Mouse (Mus musculus): ENCODE data around the gene 9230104L09Rik. TPM values are rescaled to one million over a fixed set of nuclear protein-coding genes. Genes with fewer than 3 reads are reported as not detected.

The 9230104L09Rik gene
- polyA plus RNA-seq, 1 experiment from 2014 or later, result not detected

GRCm38 (mm10) chr2:148879199-148879598, 14.4 kb upstream of the 9230104L09Rik start:
- no peaks in the 10 kb centered on the region for H3K27me3 ChIP-seq (replicated peaks; ENCODE audit: control insufficient read depth, insufficient read depth, low read length)
- WGBS, result 75% methylated on average over 1 of the region's 1 CpGs
- no peaks in the 10 kb centered on the region for H3K36me3 ChIP-seq (ENCODE audit: control insufficient read depth, insufficient read depth, low read length)
- no peak overlapping the region for H3K9ac ChIP-seq (ENCODE audit: low read length)
- no peak for DNase-seq (ENCODE audit: low spot score)
- no peak overlapping the region for H3K4me2 ChIP-seq (ENCODE audit: low read length)
- peaks cover 2% of the 10 kb centered on the region for H3K4me1 ChIP-seq (ENCODE audit: control insufficient read depth, insufficient read depth, low read length)
- H3K4me3 ChIP-seq (ENCODE audit: low read depth, low read length), result no peak overlapping the region
- no peaks in the 10 kb centered on the region for H3K9me3 ChIP-seq (replicated peaks; ENCODE audit: control insufficient read depth, low read length)
- H3K27ac ChIP-seq (ENCODE audit: low read depth, low read length), result no peak overlapping the region
- no peak for ATAC-seq

GRCm38 (mm10) chr2:148878641-148879130, 13.8 kb upstream of the 9230104L09Rik start:
- no peak for ATAC-seq
- Histone ChIP-seq H3K36me3 (ENCODE audit: control insufficient read depth, insufficient read depth, low read length) (no peaks in the 10 kb centered on the region), H3K4me1 (ENCODE audit: control insufficient read depth, insufficient read depth, low read length) (peaks cover 8% of the 10 kb centered on the region), H3K4me3 (ENCODE audit: low read depth, low read length) (no peak overlapping the region), H3K27ac (ENCODE audit: low read depth, low read length) (no peak overlapping the region), H3K9me3 (replicated peaks; ENCODE audit: control insufficient read depth, low read length) (no peaks in the 10 kb centered on the region), H3K27me3 (replicated peaks; ENCODE audit: control insufficient read depth, insufficient read depth, low read length) (no peaks in the 10 kb centered on the region), H3K9ac (ENCODE audit: low read length) (no peak overlapping the region), H3K4me2 (ENCODE audit: low read length) (no peak overlapping the region)
- no peak for DNase-seq (ENCODE audit: low spot score)
- 17% methylated on average over 2 of the region's 2 CpGs for WGBS

- no peak overlapping the region for H3K27ac ChIP-seq (ENCODE audit: low read depth, low read length)
- WGBS, result 61% methylated on average over 3 of the region's 3 CpGs
- no peaks in the 10 kb centered on the region for H3K27me3 ChIP-seq (replicated peaks; ENCODE audit: control insufficient read depth, insufficient read depth, low read length)
- peaks cover 20% of the 10 kb centered on the region for H3K4me1 ChIP-seq (ENCODE audit: control insufficient read depth, insufficient read depth, low read length)
- peaks cover 7% of the 10 kb centered on the region for H3K36me3 ChIP-seq (ENCODE audit: control insufficient read depth, insufficient read depth, low read length)
- DNase-seq (ENCODE audit: low spot score), result no peak
- H3K9me3 ChIP-seq (replicated peaks; ENCODE audit: control insufficient read depth, low read length), result no peaks in the 10 kb centered on the region
- no peak overlapping the region for H3K9ac ChIP-seq (ENCODE audit: low read length)
- H3K4me3 ChIP-seq (ENCODE audit: low read depth, low read length), result no peak overlapping the region
- ATAC-seq, result no peak
- H3K4me2 ChIP-seq (ENCODE audit: low read length), result no peak overlapping the region
Measured at GRCm38 (mm10) chr2:148877016-148877770, 12.4 kb upstream of the 9230104L09Rik start.

GRCm38 (mm10) chr2:148875335-148875811, 10.5 kb upstream of the 9230104L09Rik start, which contains the start of gene Cst3:
Gene Cst3 (minus strand): TSS chr2:148875692.
- ATAC-seq, result peak; percentile 93
- Histone ChIP-seq H3K4me2 (ENCODE audit: low read length) (peak within 1 kb of the TSS; percentile 83), H3K27me3 (replicated peaks; ENCODE audit: control insufficient read depth, insufficient read depth, low read length) (no peaks in the 10 kb centered on the region), H3K4me1 (ENCODE audit: control insufficient read depth, insufficient read depth, low read length) (peaks cover 20% of the 10 kb centered on the region), H3K27ac (ENCODE audit: low read depth, low read length) (peak within 1 kb of the TSS; percentile 80), H3K9ac (ENCODE audit: low read length) (peak within 1 kb of the TSS; percentile 92), H3K9me3 (replicated peaks; ENCODE audit: control insufficient read depth, low read length) (no peaks in the 10 kb centered on the region), H3K36me3 (ENCODE audit: control insufficient read depth, insufficient read depth, low read length) (peaks cover 22% of the 10 kb centered on the region), H3K4me3 (ENCODE audit: low read depth, low read length) (peak within 1 kb of the TSS; percentile 90)
- WGBS, result 0% methylated on average over 19 of the region's 19 CpGs
- peak; percentile 91 for DNase-seq (ENCODE audit: low spot score)

- Histone ChIP-seq H3K4me1 (ENCODE audit: control insufficient read depth, insufficient read depth, low read length) (peaks cover 20% of the 10 kb centered on the region), H3K9ac (ENCODE audit: low read length) (peak overlapping the region; percentile 92), H3K4me2 (ENCODE audit: low read length) (peak overlapping the region; percentile 83), H3K27me3 (replicated peaks; ENCODE audit: control insufficient read depth, insufficient read depth, low read length) (no peaks in the 10 kb centered on the region), H3K9me3 (replicated peaks; ENCODE audit: control insufficient read depth, low read length) (no peaks in the 10 kb centered on the region), H3K4me3 (ENCODE audit: low read depth, low read length) (peak overlapping the region; percentile 90), H3K36me3 (ENCODE audit: control insufficient read depth, insufficient read depth, low read length) (peaks cover 24% of the 10 kb centered on the region), H3K27ac (ENCODE audit: low read depth, low read length) (peak overlapping the region; percentile 80)
- WGBS, result under 1% methylated on average over 34 of the region's 34 CpGs
- DNase-seq (ENCODE audit: low spot score) (peak; percentile 67), ATAC-seq (peak; percentile 67)
Measured at GRCm38 (mm10) chr2:148874617-148875334, 9.9 kb upstream of the 9230104L09Rik start.

- Histone ChIP-seq H3K4me2 (ENCODE audit: low read length) (peak overlapping the region; percentile 83), H3K36me3 (ENCODE audit: control insufficient read depth, insufficient read depth, low read length) (peaks cover 24% of the 10 kb centered on the region), H3K27ac (ENCODE audit: low read depth, low read length) (no peak overlapping the region), H3K27me3 (replicated peaks; ENCODE audit: control insufficient read depth, insufficient read depth, low read length) (no peaks in the 10 kb centered on the region), H3K9me3 (replicated peaks; ENCODE audit: control insufficient read depth, low read length) (no peaks in the 10 kb centered on the region), H3K4me1 (ENCODE audit: control insufficient read depth, insufficient read depth, low read length) (peaks cover 20% of the 10 kb centered on the region), H3K4me3 (ENCODE audit: low read depth, low read length) (peak overlapping the region; percentile 90), H3K9ac (ENCODE audit: low read length) (peak overlapping the region; percentile 92)
- 43% methylated on average over 3 of the region's 3 CpGs for WGBS
- DNase-seq (ENCODE audit: low spot score) (no peak), ATAC-seq (no peak; the same call in 1 of the 2 replicates)
Measured at GRCm38 (mm10) chr2:148874224-148874616, 9.4 kb upstream of the 9230104L09Rik start.

- DNase-seq (ENCODE audit: low spot score) (no peak), ATAC-seq (no peak)
- H3K9ac ChIP-seq (ENCODE audit: low read length), result peak overlapping the region; percentile 92
- H3K27ac ChIP-seq (ENCODE audit: low read depth, low read length), result no peak overlapping the region
- H3K9me3 ChIP-seq (replicated peaks; ENCODE audit: control insufficient read depth, low read length), result no peaks in the 10 kb centered on the region
- peaks cover 24% of the 10 kb centered on the region for H3K36me3 ChIP-seq (ENCODE audit: control insufficient read depth, insufficient read depth, low read length)
- peak overlapping the region; percentile 90; the same call in 1 of the 2 replicates for H3K4me3 ChIP-seq (ENCODE audit: low read depth, low read length)
- peaks cover 20% of the 10 kb centered on the region for H3K4me1 ChIP-seq (ENCODE audit: control insufficient read depth, insufficient read depth, low read length)
- 76% methylated on average over 4 of the region's 4 CpGs for WGBS
- H3K27me3 ChIP-seq (replicated peaks; ENCODE audit: control insufficient read depth, insufficient read depth, low read length), result no peaks in the 10 kb centered on the region
- peak overlapping the region; percentile 83 for H3K4me2 ChIP-seq (ENCODE audit: low read length)
Measured at GRCm38 (mm10) chr2:148872860-148873259, 8.0 kb upstream of the 9230104L09Rik start.

- WGBS, result 97% methylated on average over 3 of the region's 3 CpGs
Measured at GRCm38 (mm10) chr2:148870526-148870925, 5.7 kb upstream of the 9230104L09Rik start.

More at GRCm38 (mm10) chr2:148870526-148870925, 5.7 kb upstream of the 9230104L09Rik start:
- H3K4me1 ChIP-seq (ENCODE audit: control insufficient read depth, insufficient read depth, low read length), result peaks cover 20% of the 10 kb centered on the region
- H3K4me2 ChIP-seq (ENCODE audit: low read length), result no peak overlapping the region
- no peaks in the 10 kb centered on the region for H3K9me3 ChIP-seq (replicated peaks; ENCODE audit: control insufficient read depth, low read length)
- H3K9ac ChIP-seq (ENCODE audit: low read length), result no peak overlapping the region
- no peaks in the 10 kb centered on the region for H3K27me3 ChIP-seq (replicated peaks; ENCODE audit: control insufficient read depth, insufficient read depth, low read length)
- H3K4me3 ChIP-seq (ENCODE audit: low read depth, low read length), result no peak overlapping the region
- ATAC-seq (no peak), DNase-seq (ENCODE audit: low spot score) (no peak)
- H3K36me3 ChIP-seq (ENCODE audit: control insufficient read depth, insufficient read depth, low read length), result peaks cover 24% of the 10 kb centered on the region
- no peak overlapping the region for H3K27ac ChIP-seq (ENCODE audit: low read depth, low read length)

Data from forebrain, embryonic 14.5 days (tissue).